ENCODE assay signal across 8 mouse cellular contexts in the genomic region with DNA sequence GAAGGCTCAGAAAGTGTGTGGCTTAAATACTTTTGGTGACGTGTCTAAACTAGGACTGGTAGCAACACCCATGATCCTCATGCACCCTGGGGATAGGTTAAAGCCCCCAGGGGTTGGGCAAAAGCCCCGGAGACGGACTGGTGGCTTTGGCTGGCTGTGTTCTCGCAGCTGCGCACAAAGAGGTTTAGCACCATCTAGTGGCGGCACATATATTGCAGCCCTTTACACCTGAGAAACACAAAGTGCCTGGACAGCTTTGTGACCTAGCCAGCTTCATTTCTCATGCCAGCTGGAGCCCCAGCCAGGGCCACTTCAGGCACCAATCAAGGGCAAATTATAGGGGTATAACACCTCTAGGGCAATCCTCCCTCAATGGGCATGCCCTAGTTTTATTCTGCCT. TPM values are rescaled to one million over a fixed set of nuclear protein-coding genes. Genes with fewer than 3 reads are reported as not detected.
DNase-seq lines count a peak whose midpoint lies in the region; ATAC-seq and TF ChIP-seq lines count a peak whose summit lies in the region.
"Not testable (repeated sequence)": the region's sequence is repeated elsewhere in the genome, so short reads cannot be mapped to it uniquely, and the experiment has no call there.

No protein-coding gene starts in this region.

- DNase-seq in embryo, embryonic 10 days (ENCODE audit: low spot score), result peak; percentile 91
- peak; percentile 77 for DNase-seq in gastrocnemius, postnatal 14 days
- DNase-seq in left cerebral cortex, adult 2 months (ENCODE audit: extremely low spot score in 1 of 2, low spot score in 2 of 2), result peak; percentile 79 to 85
- peak; percentile 84 to 90 for DNase-seq in lung, postnatal 4 days
- peak; percentile 90 to 93 for DNase-seq in right cerebral cortex, adult 2 months (ENCODE audit: low spot score in 2 of 2)
- peak; percentile 60 for DNase-seq in urinary bladder, adult 2 months (ENCODE audit: low spot score)

- H3K27ac ChIP-seq in left cerebral cortex, adult 2 months, result not testable (repeated sequence)

- peak overlapping the region; percentile 21 for H3K4me3 ChIP-seq in left cerebral cortex, adult 2 months

- intact Hi-C loops in gastrocnemius, postnatal 14 days (cut with DNase I; ENCODE audit: low total_unique reads), result not testable (repeated sequence)
- intact Hi-C loops in left cerebral cortex, adult 2 months (cut with DNase I), result loop anchor here (5.0 kb wide), 1 partner anchor 142 kb away; the partner anchor contains the start of gene Sdr39u1

- peak; percentile 81 for TF ChIP-seq CTCF in left cerebral cortex, adult 2 months (IDR thresholded peaks at IDR 0.05)

- ATAC-seq in activated CD4-positive, CD25-positive, alpha-beta regulatory T cell, adult 4 months, result peak; percentile 53
- peak; percentile 58 for ATAC-seq in inflammation-experienced regulatory T-cells, adult 6 months

RNA-seq across cellular contexts. Expression of gene Ltb4r2, which starts 1.1 kb away (rescaled TPM):
- under 1 TPM in 1 of 2 experiments, not detected in 1; 0.40 TPM for polyA plus RNA-seq in activated CD4-positive, CD25-positive, alpha-beta regulatory T cell, adult 4 months (2017; shearing (Covaris generic))
- under 1 TPM in 1 of 2 experiments, not detected in 1; 0.12 TPM for total RNA-seq in gastrocnemius, postnatal 14 days (2021)
- not detected for polyA plus RNA-seq in inflammation-experienced regulatory T-cells, adult 6 months (2017; shearing (Covaris generic))
- under 1 TPM; 0.33 to 0.38 TPM for total RNA-seq in left cerebral cortex, adult 2 months (2021)
- 0.06 TPM in 2 replicates for polyA plus RNA-seq in urinary bladder, adult 2 months (2012; rRNA removed)

RNA-seq across cellular contexts. Expression of gene Cideb, which starts 1.9 kb away (rescaled TPM):
- polyA plus RNA-seq in activated CD4-positive, CD25-positive, alpha-beta regulatory T cell, adult 4 months (2017; shearing (Covaris generic)), result not detected
- not detected for total RNA-seq in gastrocnemius, postnatal 14 days (2021)
- not detected for polyA plus RNA-seq in inflammation-experienced regulatory T-cells, adult 6 months (2017; shearing (Covaris generic))
- total RNA-seq in left cerebral cortex, adult 2 months (2021), result 1 to 10 TPM; 2.5 to 2.7 TPM
- 0.18 and 0.25 TPM in 2 replicates for polyA plus RNA-seq in urinary bladder, adult 2 months (2012; rRNA removed)

RNA-seq across cellular contexts. Expression of gene Ltb4r1, which starts 5.6 kb away (rescaled TPM):
- polyA plus RNA-seq in activated CD4-positive, CD25-positive, alpha-beta regulatory T cell, adult 4 months (2017; shearing (Covaris generic)), result 1 to 10 TPM; 2.5 to 5.6 TPM
- under 1 TPM; 0.22 to 0.39 TPM for total RNA-seq in gastrocnemius, postnatal 14 days (2021)
- polyA plus RNA-seq in inflammation-experienced regulatory T-cells, adult 6 months (2017; shearing (Covaris generic)), result 10 to 100 TPM in 1 of 3 experiments, 1 to 10 TPM in 1, under 1 TPM in 1; 0.57 to 16.6 (median 3.8) TPM
- under 1 TPM; 0.33 to 0.50 TPM for total RNA-seq in left cerebral cortex, adult 2 months (2021)
- polyA plus RNA-seq in urinary bladder, adult 2 months (2012; rRNA removed), result 1.6 and 1.7 TPM in 2 replicates

RNA-seq across cellular contexts. Expression of gene Nop9, which starts 14.7 kb away (rescaled TPM):
- 1 to 10 TPM; 6.0 to 8.2 TPM for polyA plus RNA-seq in activated CD4-positive, CD25-positive, alpha-beta regulatory T cell, adult 4 months (2017; shearing (Covaris generic))
- 10 to 100 TPM; 12.1 to 13.9 TPM for total RNA-seq in gastrocnemius, postnatal 14 days (2021)
- 1 to 10 TPM; 4.1 to 8.4 (median 5.4) TPM for polyA plus RNA-seq in inflammation-experienced regulatory T-cells, adult 6 months (2017; shearing (Covaris generic))
- total RNA-seq in left cerebral cortex, adult 2 months (2021), result 10 to 100 TPM in 1 of 2 experiments, 1 to 10 TPM in 1; 9.6 to 12.9 TPM
- 13.8 TPM in 2 replicates for polyA plus RNA-seq in urinary bladder, adult 2 months (2012; rRNA removed)

RNA-seq across cellular contexts. Expression of gene Dhrs1, which starts 14.7 kb away (rescaled TPM):
- 10 to 100 TPM; 46.4 to 48.9 TPM for polyA plus RNA-seq in activated CD4-positive, CD25-positive, alpha-beta regulatory T cell, adult 4 months (2017; shearing (Covaris generic))
- total RNA-seq in gastrocnemius, postnatal 14 days (2021), result 10 to 100 TPM; 28.5 to 30.2 TPM
- 10 to 100 TPM; 32.4 to 57.8 (median 46.5) TPM for polyA plus RNA-seq in inflammation-experienced regulatory T-cells, adult 6 months (2017; shearing (Covaris generic))
- 10 to 100 TPM; 76.5 to 88.8 TPM for total RNA-seq in left cerebral cortex, adult 2 months (2021)
- 75.5 and 83.1 TPM in 2 replicates for polyA plus RNA-seq in urinary bladder, adult 2 months (2012; rRNA removed)
